Mouse (Mus musculus) heart, postnatal 4 days (tissue): ENCODE measurements around the gene Zfp113. TPM values are rescaled to one million over a fixed set of nuclear protein-coding genes. Genes with fewer than 3 reads are reported as not detected.
A peak's percentile ranks its signal among the peaks of the same experiment; 100 is the strongest.
"Not testable (repeated sequence)": the region's sequence is repeated elsewhere in the genome, so short reads cannot be mapped to it uniquely, and the experiment has no call there.

Source experiments
- DNase-seq: peaks from one replicate; pipeline ENCODE4 v3.0.0; 2021
- microRNA-seq, 2 experiments: library from miRNA; unstranded; fragments of <30 nt; microRNA quantifications; one replicate each; pipeline ENCODE4 v1.2.0; 2021 to 2022
- total RNA-seq, 2 experiments: library from RNA; stranded (reverse); gene quantifications; 2 replicates each; pipeline ENCODE4 v1.2.3; 2021

The Zfp113 gene
- total RNA-seq, 2 experiments from 2014 or later: 7.6 to 10.6 TPM

GRCm38 (mm10) chr5:138137257-138137656, 18.3 kb downstream of the Zfp113 start:
- DNase-seq: no peak

- DNase-seq: no peak
Measured at GRCm38 (mm10) chr5:138132425-138133064, 23.0 kb downstream of the Zfp113 start.

DNA sequence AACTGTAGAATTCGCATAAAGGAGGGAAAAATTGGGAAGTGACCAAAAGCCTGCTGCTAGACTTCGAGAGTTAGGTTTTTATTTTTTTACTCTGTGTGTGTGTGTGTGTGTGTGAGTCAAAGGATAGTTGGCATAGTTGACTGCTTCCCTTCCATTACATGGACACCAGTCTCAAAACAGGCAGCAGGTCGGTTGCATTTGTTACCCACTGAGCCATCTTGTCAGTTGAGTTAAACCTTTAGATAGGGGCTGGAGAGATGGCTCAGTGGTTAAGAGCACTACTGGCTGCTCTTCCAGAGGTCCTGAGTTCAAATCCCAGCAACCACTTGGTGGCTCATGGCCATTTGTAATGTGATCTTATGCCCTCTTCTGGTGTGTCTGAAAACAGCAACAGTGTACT, 37.5 kb downstream of the Zfp113 start:
- DNase-seq: no peak

DNA sequence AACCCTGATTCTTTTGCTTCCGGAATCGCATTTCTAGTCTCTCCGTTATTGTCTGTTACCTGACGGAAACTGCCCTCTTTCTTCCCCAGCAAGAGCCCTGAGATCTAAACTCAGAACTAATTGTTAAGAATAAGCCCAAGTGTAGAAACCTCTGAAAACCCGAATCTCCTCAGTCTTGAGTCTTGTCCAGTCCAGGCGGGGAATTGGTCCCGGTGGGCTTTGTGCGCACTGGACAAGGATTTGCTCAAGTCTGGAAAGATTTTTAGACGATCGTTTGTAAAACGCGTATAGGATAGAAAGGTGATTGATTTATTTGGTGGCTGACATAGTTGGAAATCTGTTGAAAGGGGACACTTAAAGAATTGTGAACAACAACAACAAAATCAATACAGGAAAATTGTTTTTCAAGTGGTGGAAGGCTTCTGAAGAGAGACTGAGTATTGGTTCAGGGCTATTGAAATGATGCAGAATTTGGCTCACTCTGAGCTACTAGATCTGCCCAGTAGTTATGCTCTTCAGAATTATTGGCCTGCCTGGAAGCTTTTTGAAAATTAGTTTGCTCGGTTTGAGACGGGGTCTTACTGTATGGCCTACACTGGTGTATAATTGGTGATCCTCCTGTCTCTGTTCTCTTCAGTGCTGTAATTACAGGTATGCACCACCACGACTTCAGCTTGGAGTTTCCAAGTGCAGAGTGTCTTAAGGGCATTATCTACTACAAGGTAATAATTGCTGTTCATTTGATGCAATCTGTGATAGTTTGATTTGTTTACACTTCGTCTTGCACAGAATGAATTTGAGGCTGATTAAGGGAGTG, 38.1 kb downstream of the Zfp113 start:
- DNase-seq: no peak

DNA sequence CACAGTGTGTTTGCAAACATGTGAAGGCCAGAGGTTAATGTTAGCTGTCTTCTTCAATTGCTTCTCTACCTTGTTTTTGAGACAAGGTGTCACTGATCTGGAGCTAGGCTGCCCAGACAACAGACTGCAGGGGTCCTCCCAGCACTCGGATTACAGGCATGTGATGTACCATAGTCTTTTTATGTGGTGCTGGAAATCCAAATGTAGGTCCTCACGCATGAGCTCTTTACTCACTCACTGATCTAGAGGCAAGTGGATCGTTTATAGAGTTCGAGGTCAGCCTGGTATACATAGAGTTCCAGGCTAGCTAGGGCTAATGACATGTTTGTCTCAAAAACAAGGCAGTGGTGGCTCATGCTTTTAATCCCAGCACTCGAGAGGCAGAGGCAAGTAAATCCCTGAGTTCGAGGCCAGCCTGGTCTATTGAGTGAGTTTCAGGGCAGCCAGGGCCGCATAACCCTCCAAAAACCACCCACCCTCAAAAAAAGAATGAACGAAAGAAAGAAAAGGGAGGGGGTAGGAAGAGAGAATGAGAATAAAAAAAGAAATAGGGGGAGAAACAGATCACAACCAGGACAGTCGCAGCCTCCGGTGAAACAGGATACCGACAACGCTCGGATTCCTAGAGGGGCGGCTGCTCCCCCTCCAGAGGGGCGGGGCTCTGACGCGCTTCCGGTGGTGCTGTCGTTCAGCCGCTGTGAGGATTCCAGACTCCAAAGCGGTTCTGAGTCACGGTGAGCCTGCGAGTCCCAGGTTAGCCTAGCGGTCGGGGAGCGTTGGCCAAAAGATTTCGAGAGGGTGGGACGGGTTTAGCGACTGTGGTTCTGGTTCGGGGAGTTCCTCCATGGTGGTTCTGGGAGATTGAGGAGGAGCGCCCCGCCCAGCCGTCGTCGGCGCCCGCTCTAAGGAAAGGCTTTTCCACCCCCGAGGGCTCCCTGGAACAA, 39.0 kb downstream of the Zfp113 start, which contains the start of gene Zscan21:
Gene Zscan21, plus strand, starts transcription at position 649 of the 944 bp plus-strand sequence.
- peak; percentile 92 for DNase-seq

DNA sequence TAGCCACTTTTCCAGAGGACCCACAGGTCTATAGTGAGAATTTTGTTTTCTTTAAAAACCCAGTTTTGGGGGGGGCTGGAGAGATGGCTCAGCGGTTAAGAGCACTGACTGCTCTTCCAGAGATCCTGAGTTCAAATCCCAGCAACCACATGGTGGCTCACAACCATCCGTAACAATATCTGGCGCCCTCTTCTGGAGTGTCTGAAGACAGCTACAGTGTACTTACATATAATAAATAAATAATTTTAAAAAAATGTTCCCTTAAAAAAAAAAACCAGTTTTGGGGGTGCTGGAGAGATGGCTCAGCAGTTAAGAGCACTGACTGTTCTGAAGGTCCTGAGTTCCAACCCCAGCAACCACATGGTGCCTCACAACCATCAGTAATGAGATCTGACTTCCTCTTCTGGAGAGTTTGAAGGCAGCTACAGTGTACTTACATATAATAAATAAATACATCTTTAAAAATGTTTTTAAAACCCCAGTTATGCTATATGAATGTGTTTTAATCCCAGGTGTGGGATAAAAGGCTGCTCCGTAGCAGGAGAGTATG, 45.6 kb downstream of the Zfp113 start:
- DNase-seq: not testable (repeated sequence)

DNA sequence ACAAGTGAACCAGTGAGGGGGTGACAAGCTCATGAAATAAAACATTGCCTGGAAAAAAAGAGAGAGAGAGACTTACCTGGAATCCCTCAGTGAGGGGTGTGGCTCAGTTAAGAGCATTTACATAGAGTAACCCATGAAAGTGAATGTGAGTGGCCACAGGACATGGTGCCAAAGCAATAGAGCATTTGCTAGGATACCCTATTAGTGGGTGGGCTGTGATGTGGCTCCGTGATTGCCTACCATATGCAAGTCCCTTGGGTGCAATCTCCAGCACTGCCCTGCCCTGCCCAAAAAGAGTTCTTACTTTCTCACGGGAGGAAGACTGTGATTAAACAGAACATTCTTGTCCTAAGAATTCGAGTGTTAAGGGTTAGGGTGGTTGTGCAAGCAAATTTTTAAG, 48.4 kb downstream of the Zfp113 start:
- no peak for DNase-seq

DNA sequence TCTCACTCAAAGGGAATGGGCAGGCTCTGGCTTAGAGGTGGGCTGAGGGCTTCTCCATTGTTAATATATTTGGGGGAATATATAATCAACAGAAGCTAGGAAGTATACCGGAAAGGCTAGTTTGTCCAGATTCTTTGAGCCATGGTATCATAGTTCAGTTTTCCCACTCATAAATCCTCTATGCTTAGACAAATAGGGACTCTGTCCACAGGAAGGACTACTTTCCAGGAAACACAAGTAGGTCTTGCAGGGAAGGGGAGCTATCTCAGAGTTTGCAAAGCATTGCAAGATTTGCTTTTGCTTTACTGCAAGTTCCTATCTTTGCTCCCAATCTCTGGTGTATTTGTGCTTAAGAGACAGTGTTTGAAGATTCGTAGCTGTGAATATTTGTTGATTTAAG, 50.6 kb downstream of the Zfp113 start:
- no peak for DNase-seq

DNA sequence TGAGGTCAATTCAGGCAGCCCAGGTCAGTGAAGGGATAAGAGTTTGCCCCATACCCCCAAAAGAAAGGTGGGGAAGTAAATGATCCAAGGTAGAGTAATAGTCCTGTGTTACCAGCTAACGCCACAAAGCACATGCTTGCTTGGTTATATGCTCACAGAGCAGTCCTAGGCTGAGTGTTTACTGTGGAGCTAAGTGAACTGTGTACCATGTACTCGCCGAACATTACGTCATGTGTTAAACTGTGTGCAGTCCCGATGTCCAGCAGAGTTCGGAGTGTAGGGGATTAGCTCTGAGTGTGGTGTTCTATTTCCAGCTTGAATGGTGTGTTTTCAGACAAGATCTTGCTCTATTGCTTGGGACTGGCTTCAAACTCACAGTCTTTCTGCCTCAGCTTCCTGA, 61.1 kb downstream of the Zfp113 start:
- DNase-seq: no peak

GRCm38 (mm10) chr5:138092771-138093170, 62.8 kb downstream of the Zfp113 start:
- DNase-seq: no peak

DNA sequence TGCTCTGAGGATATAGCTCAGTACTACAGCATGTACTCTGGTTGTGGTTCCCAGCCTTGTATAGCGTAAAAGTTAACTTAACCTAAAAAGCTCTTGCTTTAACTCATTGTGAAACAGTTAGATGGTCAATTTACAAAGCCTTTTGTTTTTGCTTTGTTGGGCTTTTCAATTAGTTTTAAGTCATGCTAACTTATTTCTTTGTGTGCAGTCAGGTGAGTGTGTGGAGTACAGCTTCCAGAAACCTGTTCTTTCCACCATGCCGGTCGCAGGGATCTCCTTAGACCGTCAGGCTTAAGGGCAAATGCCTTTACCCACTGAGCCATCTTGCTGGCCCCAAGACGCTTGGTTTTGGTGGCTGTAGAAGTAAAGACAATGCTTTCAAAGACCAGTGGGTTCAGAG, 64.8 kb downstream of the Zfp113 start:
- DNase-seq: no peak

DNA sequence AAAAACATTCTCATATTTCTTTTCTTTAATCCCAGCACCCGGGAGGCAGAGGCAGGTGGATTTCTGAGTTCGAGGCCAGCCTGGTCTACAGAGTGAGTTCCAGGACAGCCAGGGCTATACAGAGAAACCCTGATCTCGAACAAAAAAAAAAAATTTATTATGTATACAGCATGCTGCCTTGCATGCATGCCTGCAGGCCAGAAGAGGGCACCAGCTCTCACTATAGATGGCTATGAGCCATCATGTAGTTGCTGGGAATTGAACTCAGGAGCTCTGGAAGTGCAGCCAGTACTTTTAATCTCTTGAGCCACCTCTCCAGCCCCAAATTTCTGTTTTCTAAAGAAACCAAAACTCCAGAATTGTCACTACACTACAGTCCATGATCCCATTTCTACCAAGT, 65.3 kb downstream of the Zfp113 start:
- peak; percentile 19 for DNase-seq

Small RNAs within 50 kb of the gene (microRNA-seq; reads per million reads assigned to microRNA genes)
- gene Mir106b (2,226 to 2,284 reads per million in 2 experiments), gene Mir25 (503 to 863 reads per million in 2 experiments), gene Mir93 (8,183 to 8,680 reads per million in 2 experiments)

Other genes starting within 250 kb of the Zfp113 start
- gene Cyp3a13, start 234.1 kb downstream of the Zfp113 start, total RNA-seq: under 1 TPM; 0.09 to 0.17 TPM
- under 1 TPM; 0.29 to 0.61 TPM for gene Gjc3, start 192.6 kb downstream of the Zfp113 start, total RNA-seq
- gene Azgp1, start 174.2 kb downstream of the Zfp113 start, total RNA-seq: not detected
- not detected for gene Smok3a, start 134.5 kb downstream of the Zfp113 start, total RNA-seq
- not detected for gene Smok3b, start 134.3 kb downstream of the Zfp113 start, total RNA-seq
- gene Smok3c, start 102.5 kb downstream of the Zfp113 start, total RNA-seq: not detected
- gene Zkscan1, start 70.7 kb downstream of the Zfp113 start, total RNA-seq: 10 to 100 TPM; 22.6 to 25.0 TPM
- gene Zscan21, start 38.8 kb downstream of the Zfp113 start, total RNA-seq: 10 to 100 TPM; 20.8 to 22.7 TPM
- 100 to 1,000 TPM; 134 to 143 TPM for gene Cops6, start 5.3 kb upstream of the Zfp113 start, total RNA-seq
- 10 to 100 TPM; 14.0 to 16.7 TPM for gene Ap4m1, start 16.3 kb upstream of the Zfp113 start, total RNA-seq
- 10 to 100 TPM; 80.5 to 86.4 TPM for gene Mcm7, start 16.7 kb upstream of the Zfp113 start, total RNA-seq
- 10 to 100 TPM; 27.7 to 28.8 TPM for gene Taf6, start 31.7 kb upstream of the Zfp113 start, total RNA-seq
- gene Cnpy4, start 31.7 kb upstream of the Zfp113 start, total RNA-seq: 1 to 10 TPM; 8.9 to 9.4 TPM
- gene Mblac1, start 38.6 kb upstream of the Zfp113 start, total RNA-seq: 1 to 10 TPM; 4.3 to 4.6 TPM
- gene Nxpe5, start 70.2 kb upstream of the Zfp113 start, total RNA-seq: under 1 TPM in 1 of 2 experiments, not detected in 1; 0.14 TPM
- gene Lamtor4, start 99.7 kb upstream of the Zfp113 start, total RNA-seq: 10 to 100 TPM; 59.2 to 66.4 TPM
- gene BC037034, start 108.3 kb upstream of the Zfp113 start, total RNA-seq: 1 to 10 TPM; 7.9 to 8.2 TPM
- under 1 TPM; 0.36 to 0.76 TPM for gene Gal3st4, start 117.1 kb upstream of the Zfp113 start, total RNA-seq
- not detected for gene Gm43720, start 124.2 kb upstream of the Zfp113 start, total RNA-seq
- gene Gpc2, start 124.3 kb upstream of the Zfp113 start, total RNA-seq: 1 to 10 TPM; 2.3 to 2.5 TPM
- gene Stag3, start 124.5 kb upstream of the Zfp113 start, total RNA-seq: 1 to 10 TPM in 1 of 2 experiments, under 1 TPM in 1; 0.26 to 1.3 TPM
- gene Pvrig, start 186.2 kb upstream of the Zfp113 start, total RNA-seq: not detected